Mouse (Mus musculus): ENCODE measurements around the gene Rfx6. TPM values are rescaled to one million over a fixed set of nuclear protein-coding genes. Genes with fewer than 3 reads are reported as not detected.

Rfx6 gene
- total and polyA plus RNA-seq, 3 experiments, result not detected

- Histone ChIP-seq H3K4me1 (ENCODE audit: control insufficient read depth in 1 of 2, insufficient read depth in 2 of 2, low read length in 2 of 2) (no peaks in the 10 kb centered on the region), H3K27ac (ENCODE audit: control insufficient read depth, low read depth, low read length) (no peak overlapping the region), H3K79me2 (ENCODE audit: control insufficient read depth, insufficient read depth, low read length, poor library complexity) (no peaks in the 10 kb centered on the region), H3K9ac (ENCODE audit: control insufficient read depth, low read depth, low read length, poor library complexity, severe bottlenecking) (no peak overlapping the region), H3K36me3 (ENCODE audit: control insufficient read depth in 1 of 2, insufficient read depth in 2 of 2, low read length in 2 of 2) (no peaks in the 10 kb centered on the region), H3K4me3 (ENCODE audit: control insufficient read depth in 1 of 2, insufficient read depth in 1 of 2, low read depth in 2 of 2, low read length in 2 of 2) (no peak overlapping the region), H3K9me3 (replicated peaks; ENCODE audit: insufficient read depth, low read length) (no peaks in the 10 kb centered on the region), H3K27me3 (ENCODE audit: control insufficient read depth in 1 of 2, insufficient read depth in 2 of 2, low read length in 2 of 2) (no peaks in the 10 kb centered on the region; a peak in 1 of 4 replicates)
- no peak for DNase-seq (ENCODE audit: low read depth, low spot score)
- TF ChIP-seq POLR2A (IDR thresholded peaks at IDR 0.05; ENCODE audit: control insufficient read depth in 1 of 2, insufficient read depth in 1 of 2, low read depth in 1 of 2, low read length in 2 of 2, poor library complexity in 1 of 2) (no peak), TCF12 (IDR thresholded peaks at IDR 0.05; ENCODE audit: low read depth, low read length) (no peak)
Observed at GRCm38 (mm10) chr10:51672082-51672779, 5.3 kb upstream of the Rfx6 start.

- Histone ChIP-seq H3K79me2 (ENCODE audit: control insufficient read depth, insufficient read depth, low read length, poor library complexity) (no peaks in the 10 kb centered on the region), H3K27ac (ENCODE audit: control insufficient read depth, low read depth, low read length) (no peak overlapping the region), H3K9ac (ENCODE audit: control insufficient read depth, low read depth, low read length, poor library complexity, severe bottlenecking) (no peak overlapping the region), H3K27me3 (ENCODE audit: control insufficient read depth in 1 of 2, insufficient read depth in 2 of 2, low read length in 2 of 2) (no peaks in the 10 kb centered on the region; a peak in 1 of 4 replicates), H3K4me3 (ENCODE audit: control insufficient read depth in 1 of 2, insufficient read depth in 1 of 2, low read depth in 2 of 2, low read length in 2 of 2) (no peak overlapping the region), H3K9me3 (replicated peaks; ENCODE audit: insufficient read depth, low read length) (no peaks in the 10 kb centered on the region), H3K4me1 (ENCODE audit: control insufficient read depth in 1 of 2, insufficient read depth in 2 of 2, low read length in 2 of 2) (no peaks in the 10 kb centered on the region), H3K36me3 (ENCODE audit: control insufficient read depth in 1 of 2, insufficient read depth in 2 of 2, low read length in 2 of 2) (no peaks in the 10 kb centered on the region)
- TF ChIP-seq CHD1 (IDR thresholded peaks at IDR 0.05; ENCODE audit: low read depth, low read length) (no peak), MAZ (IDR thresholded peaks at IDR 0.05; ENCODE audit: low read depth, low read length) (no peak), TAL1 (IDR thresholded peaks at IDR 0.05; ENCODE audit: low read length) (no peak), GATA1 (IDR thresholded peaks at IDR 0.05; ENCODE audit: low read depth, low read length) (no peak), NELFE (IDR thresholded peaks at IDR 0.05; ENCODE audit: low read depth, low read length) (no peak)
- DNase-seq (ENCODE audit: low read depth, low spot score), result no peak
Observed at GRCm38 (mm10) chr10:51678251-51678639, 689 bp downstream of the Rfx6 start.

GRCm38 (mm10) chr10:51720904-51721303 is 43.3 kb downstream of the Rfx6 start:
- DNase-seq (ENCODE audit: low read depth, low spot score), result no peak
- no peak overlapping the region for H3K4me3 ChIP-seq (ENCODE audit: control insufficient read depth in 1 of 2, insufficient read depth in 1 of 2, low read depth in 2 of 2, low read length in 2 of 2)
- H3K4me1 ChIP-seq (ENCODE audit: control insufficient read depth in 1 of 2, insufficient read depth in 2 of 2, low read length in 2 of 2), result no peaks in the 10 kb centered on the region
- H3K36me3 ChIP-seq (ENCODE audit: control insufficient read depth in 1 of 2, insufficient read depth in 2 of 2, low read length in 2 of 2), result no peaks in the 10 kb centered on the region
- no peak for TF ChIP-seq ETS1 (IDR thresholded peaks at IDR 0.05; ENCODE audit: low read depth, low read length)
- no peak for TF ChIP-seq ZNF384 (IDR thresholded peaks at IDR 0.05; ENCODE audit: low read depth, low read length)
- no peak for TF ChIP-seq BHLHE40 (IDR thresholded peaks at IDR 0.05; ENCODE audit: borderline replicate concordance, low read depth, low read length)
- TF ChIP-seq HCFC1 (IDR thresholded peaks at IDR 0.05; ENCODE audit: low read depth, low read length), result no peak
- no peak for TF ChIP-seq GABPA (IDR thresholded peaks at IDR 0.05; ENCODE audit: low read depth, low read length)
- no peak for TF ChIP-seq MXI1 (IDR thresholded peaks at IDR 0.05; ENCODE audit: low read depth, low read length)
- TF ChIP-seq POLR2A (IDR thresholded peaks at IDR 0.05; ENCODE audit: control insufficient read depth in 1 of 2, insufficient read depth in 1 of 2, low read depth in 1 of 2, low read length in 2 of 2, poor library complexity in 1 of 2), result no peak
- TF ChIP-seq MYB (IDR thresholded peaks at IDR 0.05; ENCODE audit: low read depth, low read length), result no peak
- TF ChIP-seq GATA1 (IDR thresholded peaks at IDR 0.05; ENCODE audit: low read depth, low read length), result no peak
- TF ChIP-seq ZC3H11A (IDR thresholded peaks at IDR 0.05; ENCODE audit: low read depth, low read length), result no peak
- no peak for TF ChIP-seq MAFK (IDR thresholded peaks at IDR 0.05; ENCODE audit: borderline replicate concordance, low read depth, low read length)
- no peak for TF ChIP-seq SMC3 (IDR thresholded peaks at IDR 0.05; ENCODE audit: low read depth, low read length)
- TF ChIP-seq TCF12 (IDR thresholded peaks at IDR 0.05; ENCODE audit: low read depth, low read length), result no peak
- no peak for TF ChIP-seq UBTF (IDR thresholded peaks at IDR 0.05; ENCODE audit: borderline replicate concordance, insufficient read depth, low read depth, low read length)
- TF ChIP-seq USF2 (IDR thresholded peaks at IDR 0.05; ENCODE audit: borderline replicate concordance in 1 of 2, insufficient read depth in 1 of 2, low read depth in 1 of 2, low read length in 2 of 2), result no peak
- no peak for TF ChIP-seq SIN3A (IDR thresholded peaks at IDR 0.05; ENCODE audit: low read length)
- TF ChIP-seq CTCF (IDR thresholded peaks at IDR 0.05 in 2 of 3, conservative IDR thresholded peaks at IDR 0.05 in 1 of 3; ENCODE audit: control insufficient read depth in 1 of 3, insufficient read depth in 1 of 3, low read depth in 2 of 3, low read length in 3 of 3, poor library complexity in 1 of 3, severe bottlenecking in 1 of 3), result no peak
- H3K27me3 ChIP-seq (ENCODE audit: control insufficient read depth in 1 of 2, insufficient read depth in 2 of 2, low read length in 2 of 2), result no peaks in the 10 kb centered on the region
- H3K9me3 ChIP-seq (replicated peaks; ENCODE audit: insufficient read depth, low read length), result no peaks in the 10 kb centered on the region
- no peaks in the 10 kb centered on the region for H3K79me2 ChIP-seq (ENCODE audit: control insufficient read depth, insufficient read depth, low read length, poor library complexity)
- H3K27ac ChIP-seq (ENCODE audit: control insufficient read depth, low read depth, low read length), result no peak overlapping the region
- H3K9ac ChIP-seq (ENCODE audit: control insufficient read depth, low read depth, low read length, poor library complexity, severe bottlenecking), result no peak overlapping the region
